Comparison of ENCODE assay signal across 11 mouse cellular contexts in genomic region chr3:100482324-100482911, GRCm38 (mm10). TPM values are rescaled to one million over a fixed set of nuclear protein-coding genes. Genes with fewer than 3 reads are reported as not detected.
DNase-seq lines count a peak whose midpoint lies in the region; ATAC-seq lines count a peak whose summit lies in the region.
"Had no signal": no experiment of that assay in that cellular context is flagged by ENCODE, and none has a peak within 500 bp of the region (broad histone marks: within the 10 kb centered on the region; RNA-seq: fewer than 3 reads in every experiment).

No protein-coding gene starts in this region.

- DNase-seq in heart, embryonic 10.5 days (ENCODE audit: low spot score): peak; percentile 88
- no peak for DNase-seq in heart, postnatal 14 days
- DNase-seq in CD4-positive, CD25-positive, alpha-beta regulatory T cell, adult 2 months (ENCODE audit: low read depth, low spot score): peak; percentile 76
- no peak for DNase-seq in kidney, postnatal 10 days
- DNase-seq in Muller cell, postnatal 12 days (ENCODE audit: inconsistent ontology term): no peak
- DNase-seq in embryo, embryonic 10 days (ENCODE audit: low spot score): no peak
- DNase-seq: cerebellum, adult 18-20 months; kidney, postnatal 36 days had no signal

- intact Hi-C loops in heart, postnatal 14 days (cut with DNase I): loop anchor here (10.0 kb wide), 1 partner anchor 298 kb away; no protein-coding TSS in a partner anchor

- H3K9me3 ChIP-seq in heart, embryonic 10.5 days: no peaks in the 10 kb centered on the region
- H3K9me3 ChIP-seq in erythroblast, embryonic 14.5 days (ENCODE audit: control insufficient read depth, low read length): no peaks in the 10 kb centered on the region
- H3K9me3 ChIP-seq: embryonic facial prominence, embryonic 12.5 days had no signal

- peak; percentile 54 for ATAC-seq in megakaryocyte progenitor cell, adult 5-6 weeks (replicated peaks; ENCODE audit: poor library complexity)

- H3K4me1 ChIP-seq in heart, embryonic 10.5 days: peaks cover 23% of the 10 kb centered on the region
- peaks cover 95% of the 10 kb centered on the region for H3K4me1 ChIP-seq in erythroblast, embryonic 14.5 days (ENCODE audit: control insufficient read depth)
- H3K4me1 ChIP-seq: embryonic facial prominence, embryonic 12.5 days had no signal

- H3K36me3 ChIP-seq in heart, embryonic 10.5 days: no peaks in the 10 kb centered on the region
- H3K36me3 ChIP-seq in erythroblast, embryonic 14.5 days (ENCODE audit: control insufficient read depth): peaks cover 88% of the 10 kb centered on the region
- H3K36me3 ChIP-seq: embryonic facial prominence, embryonic 12.5 days had no signal

- peak overlapping the region; percentile 39; the same call in 1 of the 2 replicates for H3K27ac ChIP-seq in heart, embryonic 10.5 days
- H3K27ac ChIP-seq: embryonic facial prominence, embryonic 12.5 days had no signal

- peaks cover 28% of the 10 kb centered on the region for H3K27me3 ChIP-seq in heart, embryonic 10.5 days (ENCODE audit: insufficient read depth, poor library complexity, severe bottlenecking)
- peaks cover 4% of the 10 kb centered on the region; the same call in 1 of the 2 replicates for H3K27me3 ChIP-seq in erythroblast, embryonic 14.5 days (ENCODE audit: control insufficient read depth)

- 30% methylated on average over 7 of the region's 7 CpGs for WGBS in heart, embryonic 10.5 days

- no peak overlapping the region for H3K4me3 ChIP-seq in heart, embryonic 10.5 days
- H3K4me3 ChIP-seq in erythroblast, embryonic 14.5 days (replicated peaks): peak overlapping the region; percentile 99
- H3K4me3 ChIP-seq: embryonic facial prominence, embryonic 12.5 days had no signal

RNA-seq across cellular contexts. Expression of gene Tent5c, which starts 6.7 kb away (rescaled TPM):
- 4.1 and 5.0 TPM in 2 replicates for polyA plus RNA-seq in heart, embryonic 10.5 days (2016; fragmentation: Nextera tagmentation; extraction: Ambion mirVana)
- 100 to 1,000 TPM in 1 of 2 experiments, 10 to 100 TPM in 1; 87.7 to 105 TPM for total RNA-seq in heart, postnatal 14 days (2021)
- polyA plus RNA-seq in erythroblast, embryonic 14.5 days (2012): 7.2 and 9.3 TPM in 2 replicates
- total RNA-seq in megakaryocyte progenitor cell, adult 5-6 weeks (2015): 1.0 and 1.3 TPM in 2 replicates
- 0.71 and 0.91 TPM in 2 replicates for total RNA-seq in megakaryocyte progenitor cell, adult 5-6 weeks (2017)

Comparison
In these comparisons a context has a peak if more than half of its experiments do, and no peak if none do; other contexts are left out.
1. DNase-seq: peak in heart, embryonic 10.5 days (single experiment) and CD4-positive, CD25-positive, alpha-beta regulatory T cell, adult 2 months (single experiment); none in heart, postnatal 14 days (0 of 2), kidney, postnatal 10 days (single experiment), Muller cell, postnatal 12 days (single experiment) and embryo, embryonic 10 days (single experiment).
2. RNA of gene Tent5c, which starts 6.7 kb away (total RNA-seq): 87.7 to 105 TPM in heart, postnatal 14 days; 0.71 to 1.3 TPM in megakaryocyte progenitor cell, adult 5-6 weeks; every median in the first group is over 10 times any median in the second.